Mouse (Mus musculus): ENCODE measurements at regions not wholly inside any gene's neighbourhood (a gene's known extent, or its start where the extent isn't known, plus 50 kb on each side); places are given as distances from the start of the nearest gene placed in this dataset.

DNA sequence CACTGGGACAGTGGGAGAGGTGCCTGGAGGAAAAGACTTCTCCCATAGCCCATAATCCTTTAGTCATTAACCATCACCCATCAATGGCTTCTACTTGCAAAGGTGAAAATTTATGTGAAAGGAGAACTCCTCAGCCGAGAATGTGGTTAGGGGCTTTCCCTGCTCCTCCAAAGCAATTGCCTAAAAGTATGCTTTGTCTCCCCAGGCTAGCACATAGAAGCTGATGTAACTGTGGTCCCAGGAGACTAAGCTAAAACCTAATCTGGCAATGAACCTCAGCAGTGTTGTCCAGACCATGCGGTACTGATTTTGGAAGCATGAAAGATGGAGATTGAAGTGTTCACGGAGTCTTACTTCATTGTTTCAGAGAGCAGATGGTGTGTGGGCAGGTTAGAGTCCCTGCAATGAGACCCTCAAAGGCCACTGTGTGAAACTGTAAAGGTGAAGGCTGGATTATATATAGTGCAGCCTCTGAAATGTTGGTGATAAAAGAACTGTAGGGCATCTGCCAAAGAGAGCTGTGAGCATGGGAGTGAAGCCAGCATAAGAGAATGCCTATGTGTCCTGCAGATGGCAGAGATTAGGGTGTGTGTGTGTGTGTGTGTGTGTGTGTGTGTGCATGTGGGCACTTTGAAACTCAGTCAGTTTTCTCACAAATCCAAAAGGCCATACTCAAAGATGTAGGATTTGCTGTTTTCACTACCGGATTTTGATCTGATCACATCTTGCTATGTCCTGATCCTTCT is 289.6 kb upstream of the Fermt1 start:
- DNase-seq: no peak

DNA sequence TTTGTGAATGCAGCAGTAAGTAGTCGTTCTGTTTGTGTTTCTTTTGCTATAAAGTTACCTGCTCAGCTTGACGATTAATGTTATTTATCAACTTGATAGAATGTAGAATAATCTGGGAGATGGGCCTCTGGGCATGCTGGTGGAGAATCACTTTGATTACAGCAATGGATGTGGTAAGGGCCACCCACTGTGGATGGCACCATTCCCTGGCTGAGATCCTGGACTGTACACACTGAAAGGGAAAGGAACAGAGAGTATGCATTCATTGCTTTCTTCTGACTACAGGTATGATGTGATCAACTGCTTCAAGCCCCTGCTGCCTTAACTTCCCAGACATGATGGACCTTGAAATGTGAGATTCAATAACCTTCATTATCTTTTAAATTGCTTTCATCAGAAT is 299.8 kb upstream of the Bmp2 start:
- DNase-seq: no peak

GRCm38 (mm10) chr2:133274424-133274823 is 277.5 kb upstream of the Bmp2 start:
- DNase-seq: no peak

DNA sequence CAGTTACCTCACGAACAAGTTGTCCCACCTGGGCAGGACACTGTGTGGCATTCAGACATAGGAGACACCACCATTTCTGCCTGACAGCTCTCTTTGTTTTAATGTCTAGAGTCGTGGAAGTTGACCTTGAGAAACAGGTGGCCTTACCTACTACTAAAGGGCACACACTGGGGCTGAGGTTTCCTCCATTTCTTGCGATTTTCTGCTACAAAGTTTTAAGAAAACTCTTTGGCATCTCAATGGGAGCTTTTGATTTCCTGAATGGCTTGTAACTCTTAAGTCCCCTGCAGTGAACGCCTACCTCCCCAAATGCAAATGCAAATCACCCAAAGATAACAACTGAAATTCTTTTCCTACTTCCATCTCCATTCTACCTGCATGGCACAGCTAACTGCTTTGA is 273.4 kb upstream of the Bmp2 start:
- no peak for DNase-seq

- no peak for DNase-seq
These were observed 272.7 kb upstream of the Bmp2 start for GRCm38 (mm10) chr2:133279275-133279674.

GRCm38 (mm10) chr2:133282692-133283091 is 269.3 kb upstream of the Bmp2 start:
- no peak for DNase-seq

DNA sequence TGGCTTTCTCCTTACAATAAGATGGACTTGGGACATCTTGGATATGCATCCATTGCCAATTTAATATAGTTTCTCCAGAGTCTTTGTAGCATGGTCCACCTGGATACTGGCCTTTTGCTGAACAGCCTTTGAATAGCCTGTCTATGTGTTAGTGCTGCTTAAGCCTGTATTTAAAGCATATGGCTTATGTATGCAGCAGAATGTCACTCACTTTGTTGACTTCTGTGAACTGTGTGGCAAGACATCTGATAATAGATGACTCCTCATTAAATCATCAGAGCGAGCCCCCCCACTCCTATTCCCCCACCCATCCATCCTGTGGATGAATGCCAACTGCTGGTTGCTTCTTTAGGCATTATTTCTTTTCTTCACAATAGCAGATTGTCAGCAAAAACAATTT is 268.2 kb upstream of the Bmp2 start:
- DNase-seq: no peak

- DNase-seq: no peak
These were observed 257.8 kb upstream of the Bmp2 start for GRCm38 (mm10) chr2:133294136-133294535.

GRCm38 (mm10) chr2:133305936-133306335 is 246.0 kb upstream of the Bmp2 start:
- DNase-seq: no peak

GRCm38 (mm10) chr2:133311001-133311400 is 241.0 kb upstream of the Bmp2 start:
- no peak for DNase-seq

DNA sequence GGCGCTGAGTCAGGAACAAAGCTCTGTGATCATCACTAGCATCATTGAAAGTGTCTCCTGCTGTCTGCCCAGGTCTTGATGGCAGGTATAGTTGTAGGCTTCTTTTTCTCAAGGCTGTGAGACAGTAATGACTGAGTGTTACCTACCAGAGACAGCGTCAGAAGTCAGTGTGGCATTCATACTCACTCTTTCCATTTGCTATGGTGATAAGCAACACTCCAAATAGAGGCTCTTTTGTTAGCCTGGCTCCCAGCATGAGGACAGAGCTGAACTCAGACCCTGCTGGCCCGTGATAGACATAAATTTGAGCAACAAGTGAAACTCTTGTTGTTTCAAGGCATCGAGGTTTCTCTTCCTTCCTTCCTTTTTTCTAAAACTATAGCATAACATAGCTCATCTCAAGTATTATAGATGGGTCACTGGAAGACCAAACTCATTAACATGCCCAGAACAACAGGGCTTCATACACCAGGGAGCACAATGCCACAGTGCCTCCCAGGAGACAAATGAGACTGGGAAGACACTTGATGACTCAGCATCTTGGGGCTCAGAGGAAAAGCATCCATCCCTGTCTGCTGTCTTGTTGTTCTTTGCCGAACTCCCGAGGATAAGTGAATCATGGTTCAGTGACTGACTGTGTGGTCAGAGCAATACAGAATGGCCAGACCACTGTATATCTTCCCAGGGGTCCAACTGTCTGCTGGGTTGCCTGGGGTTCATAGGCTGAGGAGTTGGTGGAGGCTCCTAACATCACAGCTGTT is 225.5 kb upstream of the Bmp2 start:
- no peak for DNase-seq

- DNase-seq: no peak
These were observed 224.3 kb upstream of the Bmp2 start for GRCm38 (mm10) chr2:133327653-133328052.

- no peak for DNase-seq
These were observed 215.6 kb upstream of the Bmp2 start for GRCm38 (mm10) chr2:133336177-133336901.

- DNase-seq: no peak
These were observed 213.8 kb upstream of the Bmp2 start for GRCm38 (mm10) chr2:133338150-133338549.

DNA sequence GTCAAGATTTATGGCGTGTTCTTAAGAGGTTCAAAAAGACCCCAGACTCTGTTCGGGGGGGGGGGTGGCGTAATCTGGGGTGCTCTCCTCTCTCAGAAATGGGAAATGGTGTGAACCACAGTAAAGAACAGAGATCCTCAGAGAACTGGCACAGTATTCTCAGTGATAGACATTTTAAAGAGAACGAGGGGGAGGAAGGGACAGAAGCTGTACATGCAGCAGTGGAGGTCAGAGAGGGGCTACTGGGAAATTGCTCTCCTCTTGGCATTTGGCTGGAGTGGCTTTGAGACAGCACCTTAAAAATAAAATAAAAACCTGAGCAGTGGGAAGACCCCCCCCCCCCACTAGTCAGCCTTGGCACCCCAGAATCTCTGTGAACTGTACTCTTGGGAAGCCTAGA is 210.6 kb upstream of the Bmp2 start:
- DNase-seq: no peak

DNA sequence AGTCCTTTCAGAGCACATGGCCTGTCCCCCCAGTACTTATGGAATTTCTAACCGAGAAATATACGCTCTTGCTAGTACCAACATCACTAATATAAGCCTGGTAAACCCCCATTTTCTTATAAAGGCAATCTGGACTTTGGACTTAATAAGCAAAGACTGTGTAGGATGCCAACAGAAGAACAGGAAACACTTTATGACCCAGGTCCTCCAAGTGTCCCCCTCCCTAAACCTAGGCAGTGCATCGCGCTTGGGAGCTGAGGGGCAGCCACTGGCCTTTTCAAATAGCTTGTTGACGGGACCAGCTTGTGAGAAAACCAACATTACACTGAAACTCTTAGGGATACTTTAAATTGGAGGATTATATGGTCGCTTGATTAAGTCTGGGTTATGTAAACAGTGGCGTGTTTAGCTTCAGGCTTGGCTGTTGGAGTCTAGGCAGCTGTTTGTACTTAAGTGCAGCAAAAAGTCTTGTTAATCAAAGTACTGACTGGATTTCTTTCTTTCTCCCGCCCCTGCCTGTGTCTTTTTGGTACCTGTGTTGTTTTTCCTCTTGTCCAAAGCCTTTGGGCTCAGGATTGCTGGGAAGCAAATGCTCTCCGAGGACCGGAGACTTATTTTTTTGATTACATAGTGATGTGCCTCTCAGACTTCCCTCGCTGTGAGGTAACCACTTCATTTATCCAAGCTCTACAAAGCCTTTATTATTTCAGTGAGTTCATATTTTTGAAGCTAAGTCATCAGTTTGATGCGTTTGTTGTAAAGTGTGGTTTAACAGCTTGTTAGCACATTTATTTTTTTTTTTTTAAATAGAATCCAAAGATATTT is 205.8 kb upstream of the Bmp2 start:
- no peak for DNase-seq

GRCm38 (mm10) chr2:133346789-133347424 is 205.1 kb upstream of the Bmp2 start:
- DNase-seq: no peak

GRCm38 (mm10) chr2:133351306-133351705 is 200.7 kb upstream of the Bmp2 start:
- no peak for DNase-seq

DNA sequence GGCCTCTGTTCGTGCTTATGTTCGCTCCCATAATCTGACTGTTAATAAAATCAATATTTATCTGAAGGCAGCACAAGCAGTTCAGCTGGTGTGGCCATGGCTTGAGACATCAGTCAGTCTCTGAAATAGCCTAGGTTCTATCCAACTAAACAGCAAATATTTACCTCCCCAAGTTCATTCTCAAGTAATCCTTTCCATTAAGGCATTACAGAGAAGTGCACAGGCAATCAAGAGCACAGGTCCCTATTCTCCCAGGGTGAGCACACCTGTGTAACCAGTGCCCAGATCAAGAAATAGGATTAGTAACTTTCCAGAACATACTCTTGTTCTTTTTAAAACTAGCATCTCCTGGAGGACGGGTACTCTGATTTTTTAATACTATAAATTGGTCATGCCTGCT is 199.2 kb upstream of the Bmp2 start:
- DNase-seq: no peak

DNA sequence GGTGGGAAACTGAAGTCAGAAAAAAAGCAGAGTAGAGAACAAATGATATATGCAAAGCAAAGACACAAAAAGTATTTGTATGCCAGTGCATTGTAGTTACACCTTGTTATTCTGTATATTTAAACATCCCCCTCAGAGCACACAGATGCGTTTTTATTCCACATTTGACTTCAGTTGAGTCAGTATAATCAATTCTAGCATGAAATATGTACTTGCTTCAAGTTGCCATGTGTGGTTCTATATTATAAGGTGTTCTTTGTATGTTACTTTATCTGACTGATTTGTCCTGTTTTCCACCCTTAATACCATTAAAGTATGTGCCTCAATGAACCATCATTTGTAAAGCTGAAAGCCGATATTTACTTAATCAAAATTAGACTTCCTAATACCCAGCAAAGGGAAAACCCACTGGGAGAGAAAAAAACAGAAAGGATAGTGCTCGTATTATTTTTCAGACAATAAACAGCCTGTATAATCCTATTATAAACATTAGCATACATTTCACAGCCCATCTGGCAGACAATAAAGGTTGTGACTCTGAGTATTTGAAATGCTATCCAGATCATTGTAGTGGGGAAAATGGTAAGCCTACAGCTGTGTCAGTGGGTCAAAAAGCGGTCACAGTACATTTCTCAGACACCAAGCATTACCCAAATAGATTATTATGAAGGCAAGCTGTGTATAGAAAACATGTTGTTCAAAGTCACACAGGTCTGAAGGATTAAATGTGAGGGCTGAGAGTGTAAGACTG is 189.1 kb upstream of the Bmp2 start:
- DNase-seq: no peak

GRCm38 (mm10) chr2:133371490-133372215 is 180.3 kb upstream of the Bmp2 start:
- no peak for DNase-seq
